Mouse (Mus musculus): Measurements from ENCODE around the gene Trip12. TPM values are rescaled to one million over a fixed set of nuclear protein-coding genes. Genes with fewer than 3 reads are reported as not detected.

Trip12 gene
- polyA plus RNA-seq, 1 experiment = 51.3 TPM

- Histone ChIP-seq H3K27ac (ENCODE audit: control insufficient read depth, insufficient read depth, low read length) (no peak overlapping the region), H3K36me3 (ENCODE audit: control insufficient read depth, insufficient read depth, low read length) (no peaks in the 10 kb centered on the region), H3K4me3 (ENCODE audit: control insufficient read depth, insufficient read depth, low read length) (no peak overlapping the region), H3K27me3 (ENCODE audit: control insufficient read depth, insufficient read depth, low read length) (no peaks in the 10 kb centered on the region), H3K4me1 (replicated peaks; ENCODE audit: control insufficient read depth, insufficient read depth, low read length) (no peaks in the 10 kb centered on the region)
- 76% methylated on average over 9 of the region's 9 CpGs for WGBS
- TF ChIP-seq CTCF (IDR thresholded peaks at IDR 0.05; ENCODE audit: borderline replicate concordance, control insufficient read depth, extremely low read depth, insufficient read depth, low read length, poor library complexity) (no peak), POLR2A (IDR thresholded peaks at IDR 0.05; ENCODE audit: control insufficient read depth, extremely low read depth, insufficient read depth, low read length, poor library complexity) (no peak)
- DNase-seq = no peak
These were observed 11.4 kb upstream of the Trip12 start for GRCm38 (mm10) chr1:84851512-84852235.

GRCm38 (mm10) chr1:84850471-84850870, 10.2 kb upstream of the Trip12 start:
- DNase-seq = no peak
- no peaks in the 10 kb centered on the region for H3K36me3 ChIP-seq (ENCODE audit: control insufficient read depth, insufficient read depth, low read length)
- H3K4me1 ChIP-seq (replicated peaks; ENCODE audit: control insufficient read depth, insufficient read depth, low read length) = no peaks in the 10 kb centered on the region
- H3K27me3 ChIP-seq (ENCODE audit: control insufficient read depth, insufficient read depth, low read length) = no peaks in the 10 kb centered on the region
- 95% methylated on average over 7 of the region's 7 CpGs for WGBS
- no peak overlapping the region for H3K27ac ChIP-seq (ENCODE audit: control insufficient read depth, insufficient read depth, low read length)
- H3K4me3 ChIP-seq (ENCODE audit: control insufficient read depth, insufficient read depth, low read length) = no peak overlapping the region
- TF ChIP-seq POLR2A (IDR thresholded peaks at IDR 0.05; ENCODE audit: control insufficient read depth, extremely low read depth, insufficient read depth, low read length, poor library complexity) = no peak
- no peak for TF ChIP-seq CTCF (IDR thresholded peaks at IDR 0.05; ENCODE audit: borderline replicate concordance, control insufficient read depth, extremely low read depth, insufficient read depth, low read length, poor library complexity)

- WGBS = 97% methylated on average over 7 of the region's 7 CpGs
- TF ChIP-seq POLR2A (IDR thresholded peaks at IDR 0.05; ENCODE audit: control insufficient read depth, extremely low read depth, insufficient read depth, low read length, poor library complexity) = no peak
- no peak for TF ChIP-seq CTCF (IDR thresholded peaks at IDR 0.05; ENCODE audit: borderline replicate concordance, control insufficient read depth, extremely low read depth, insufficient read depth, low read length, poor library complexity)
- Histone ChIP-seq H3K27me3 (ENCODE audit: control insufficient read depth, insufficient read depth, low read length) (no peaks in the 10 kb centered on the region), H3K4me1 (replicated peaks; ENCODE audit: control insufficient read depth, insufficient read depth, low read length) (no peaks in the 10 kb centered on the region), H3K36me3 (ENCODE audit: control insufficient read depth, insufficient read depth, low read length) (no peaks in the 10 kb centered on the region), H3K4me3 (ENCODE audit: control insufficient read depth, insufficient read depth, low read length) (no peak overlapping the region), H3K27ac (ENCODE audit: control insufficient read depth, insufficient read depth, low read length) (no peak overlapping the region)
- no peak for DNase-seq
These were observed 9.5 kb upstream of the Trip12 start for GRCm38 (mm10) chr1:84849804-84850203.

- H3K4me3 ChIP-seq (ENCODE audit: control insufficient read depth, insufficient read depth, low read length) = no peak overlapping the region
- H3K27me3 ChIP-seq (ENCODE audit: control insufficient read depth, insufficient read depth, low read length) = no peaks in the 10 kb centered on the region
- H3K27ac ChIP-seq (ENCODE audit: control insufficient read depth, insufficient read depth, low read length) = no peak overlapping the region
- no peaks in the 10 kb centered on the region for H3K4me1 ChIP-seq (replicated peaks; ENCODE audit: control insufficient read depth, insufficient read depth, low read length)
- no peaks in the 10 kb centered on the region for H3K36me3 ChIP-seq (ENCODE audit: control insufficient read depth, insufficient read depth, low read length)
- TF ChIP-seq CTCF (IDR thresholded peaks at IDR 0.05; ENCODE audit: borderline replicate concordance, control insufficient read depth, extremely low read depth, insufficient read depth, low read length, poor library complexity) (no peak), POLR2A (IDR thresholded peaks at IDR 0.05; ENCODE audit: control insufficient read depth, extremely low read depth, insufficient read depth, low read length, poor library complexity) (no peak)
- 96% methylated on average over 6 of the region's 6 CpGs for WGBS
- DNase-seq = no peak
These were observed 8.6 kb upstream of the Trip12 start for GRCm38 (mm10) chr1:84848801-84849455.

GRCm38 (mm10) chr1:84848335-84848734, 8.0 kb upstream of the Trip12 start:
- DNase-seq = no peak
- H3K27me3 ChIP-seq (ENCODE audit: control insufficient read depth, insufficient read depth, low read length) = no peaks in the 10 kb centered on the region
- WGBS = 64% methylated on average over 3 of the region's 3 CpGs
- no peak overlapping the region for H3K27ac ChIP-seq (ENCODE audit: control insufficient read depth, insufficient read depth, low read length)
- H3K4me1 ChIP-seq (replicated peaks; ENCODE audit: control insufficient read depth, insufficient read depth, low read length) = no peaks in the 10 kb centered on the region
- no peak for TF ChIP-seq POLR2A (IDR thresholded peaks at IDR 0.05; ENCODE audit: control insufficient read depth, extremely low read depth, insufficient read depth, low read length, poor library complexity)
- no peak for TF ChIP-seq CTCF (IDR thresholded peaks at IDR 0.05; ENCODE audit: borderline replicate concordance, control insufficient read depth, extremely low read depth, insufficient read depth, low read length, poor library complexity)
- H3K4me3 ChIP-seq (ENCODE audit: control insufficient read depth, insufficient read depth, low read length) = no peak overlapping the region
- no peaks in the 10 kb centered on the region for H3K36me3 ChIP-seq (ENCODE audit: control insufficient read depth, insufficient read depth, low read length)

GRCm38 (mm10) chr1:84847698-84848097, 7.4 kb upstream of the Trip12 start:
- no peaks in the 10 kb centered on the region for H3K27me3 ChIP-seq (ENCODE audit: control insufficient read depth, insufficient read depth, low read length)
- no peak for DNase-seq
- H3K4me1 ChIP-seq (replicated peaks; ENCODE audit: control insufficient read depth, insufficient read depth, low read length) = no peaks in the 10 kb centered on the region
- TF ChIP-seq CTCF (IDR thresholded peaks at IDR 0.05; ENCODE audit: borderline replicate concordance, control insufficient read depth, extremely low read depth, insufficient read depth, low read length, poor library complexity) (no peak), POLR2A (IDR thresholded peaks at IDR 0.05; ENCODE audit: control insufficient read depth, extremely low read depth, insufficient read depth, low read length, poor library complexity) (no peak)
- WGBS = 94% methylated on average over 7 of the region's 7 CpGs
- no peak overlapping the region for H3K4me3 ChIP-seq (ENCODE audit: control insufficient read depth, insufficient read depth, low read length)
- no peaks in the 10 kb centered on the region for H3K36me3 ChIP-seq (ENCODE audit: control insufficient read depth, insufficient read depth, low read length)
- H3K27ac ChIP-seq (ENCODE audit: control insufficient read depth, insufficient read depth, low read length) = no peak overlapping the region
